23 mouse cellular contexts compared by ENCODE assay signal in genomic region chr10:55194144-55194543, GRCm38 (mm10).
DNase-seq lines count a peak whose midpoint lies in the region; ATAC-seq and TF ChIP-seq lines count a peak whose summit lies in the region.
"Had no signal": no experiment of that assay in that cellular context is flagged by ENCODE, and none has a peak within 500 bp of the region (broad histone marks: within the 10 kb centered on the region; RNA-seq: fewer than 3 reads in every experiment).

No protein-coding gene starts in this region.

- peak; percentile 11 for DNase-seq in Muller cell, postnatal 12 days (ENCODE audit: inconsistent ontology term)
- DNase-seq in urinary bladder, postnatal 14 days (ENCODE audit: low spot score), result no peak
- DNase-seq in thymus, postnatal 25 days, result no peak
- DNase-seq: adrenal gland, adult 2 months; adrenal gland, postnatal 10 days; adrenal gland, postnatal 25 days; B cell, adult 2 months; cerebellum, adult 11 months; cerebellum, adult 18-20 months; cerebellum, adult 8-10 months; cerebellum, adult 9-11 months; cerebellum, postnatal 14 days; cerebellum, postnatal 36 days had no signal

- no peak for TF ChIP-seq POLR2A in myocyte (IDR thresholded peaks at IDR 0.05; ENCODE audit: insufficient read length, low read depth)

- H3K9ac ChIP-seq in neural tube, embryonic 15.5 days (replicated peaks), result no peak overlapping the region
- H3K9ac ChIP-seq: embryonic facial prominence, embryonic 12.5 days; forebrain, embryonic 13.5 days had no signal

- H3K36me3 ChIP-seq in myocyte (ENCODE audit: control insufficient read depth, insufficient read depth), result no peaks in the 10 kb centered on the region
- H3K36me3 ChIP-seq in neural tube, embryonic 15.5 days, result no peaks in the 10 kb centered on the region
- H3K36me3 ChIP-seq: embryonic facial prominence, embryonic 10.5 days; embryonic facial prominence, embryonic 12.5 days; G1E had no signal

- no peaks in the 10 kb centered on the region for H3K4me1 ChIP-seq in neural tube, embryonic 15.5 days
- H3K4me1 ChIP-seq: embryonic facial prominence, embryonic 10.5 days; embryonic facial prominence, embryonic 12.5 days; forebrain, embryonic 13.5 days had no signal

- H3ac ChIP-seq in myocyte (ENCODE audit: control insufficient read depth, insufficient read length), result no peak overlapping the region

- no peak overlapping the region for H3K27ac ChIP-seq in neural tube, embryonic 15.5 days (replicated peaks)
- H3K27ac ChIP-seq: embryonic facial prominence, embryonic 10.5 days; embryonic facial prominence, embryonic 12.5 days; forebrain, embryonic 13.5 days had no signal

- H3K9me3 ChIP-seq in neural tube, embryonic 15.5 days (replicated peaks), result no peaks in the 10 kb centered on the region
- H3K9me3 ChIP-seq: embryonic facial prominence, embryonic 10.5 days; embryonic facial prominence, embryonic 12.5 days; forebrain, embryonic 13.5 days; G1E had no signal

- H3K4me2 ChIP-seq in myocyte (ENCODE audit: low read depth), result peak overlapping the region; percentile 47
- no peak overlapping the region for H3K4me2 ChIP-seq in neural tube, embryonic 15.5 days
- H3K4me2 ChIP-seq: embryonic facial prominence, embryonic 12.5 days; forebrain, embryonic 13.5 days had no signal

- 96% methylated on average over 1 of the region's 1 CpGs for WGBS in neural tube, embryonic 15.5 days

- no peak overlapping the region for H3K4me3 ChIP-seq in myocyte
- H3K4me3 ChIP-seq in neural tube, embryonic 15.5 days (replicated peaks), result no peak overlapping the region
- H3K4me3 ChIP-seq: embryonic facial prominence, embryonic 10.5 days; embryonic facial prominence, embryonic 12.5 days; forebrain, embryonic 13.5 days had no signal

- no peaks in the 10 kb centered on the region for H3K27me3 ChIP-seq in myocyte (ENCODE audit: control insufficient read depth, insufficient read depth, insufficient read length)
- H3K27me3 ChIP-seq in neural tube, embryonic 15.5 days (replicated peaks), result no peaks in the 10 kb centered on the region
- H3K27me3 ChIP-seq: CH12.LX; embryonic facial prominence, embryonic 12.5 days; forebrain, embryonic 13.5 days had no signal

- H3K79me2 ChIP-seq in myocyte (ENCODE audit: control insufficient read depth, insufficient read depth), result no peaks in the 10 kb centered on the region

- peak; percentile 94 to 97 for ATAC-seq in hematopoietic stem cell, adult 5-6 weeks (replicated peaks in 1 of 2; ENCODE audit: insufficient read depth in 1 of 2, low FRiP score in 2 of 2, low TSS enrichment in 1 of 2, low read depth in 1 of 2, poor library complexity in 2 of 2, severe bottlenecking in 2 of 2)
- no peak for ATAC-seq in neural tube, embryonic 15.5 days (ENCODE audit: low FRiP score)
- ATAC-seq: CD4-positive, CD25-positive, alpha-beta regulatory T cell, adult 4 months; forebrain, embryonic 13.5 days; forebrain, embryonic 16.5 days had no signal

TF ChIP-seq in myocyte, 11 proteins besides CTCF, POLR2A, EP300 and RAD21:
- TF ChIP-seq POLR2AphosphoS2 (IDR thresholded peaks at IDR 0.05; ENCODE audit: insufficient read length, low read depth) (no peak), USF1 (IDR thresholded peaks at IDR 0.05; ENCODE audit: low read depth) (no peak), TCF12 (IDR thresholded peaks at IDR 0.05; ENCODE audit: insufficient read depth, poor library complexity, severe bottlenecking) (no peak), MYOG (IDR thresholded peaks at IDR 0.05; ENCODE audit: control insufficient read depth in 1 of 3, insufficient read depth in 1 of 3, insufficient read length in 2 of 3, low read depth in 2 of 3) (no peak), MAX (IDR thresholded peaks at IDR 0.05; ENCODE audit: low read depth) (no peak), TCF3 (IDR thresholded peaks at IDR 0.05; ENCODE audit: insufficient read length, low read depth) (no peak), MYOD1 (IDR thresholded peaks at IDR 0.05; ENCODE audit: control insufficient read depth in 1 of 3, insufficient read length in 2 of 3, low read depth in 2 of 3) (no peak)
